Mouse (Mus musculus) heart, postnatal 0 days (tissue): ENCODE data around the gene Hoxb4. TPM values are rescaled to one million over a fixed set of nuclear protein-coding genes. Genes with fewer than 3 reads are reported as not detected.

Experiments
- ATAC-seq: fragments of 200-750 bp; cut with Nextera tagmentation; 2 replicates; pipeline ENCODE4 v1.8.0; 2017; ENCODE audit warnings: low read depth, moderate number of reproducible peaks, moderate library complexity; ENCODE audit not compliant: insufficient read depth
- DNase-seq: peaks from one replicate; pipeline ENCODE4 v3.0.0-alpha.2; 2016; ENCODE audit warnings: low spot score
- H3K27ac ChIP-seq: fragments of 300-500 bp; sonication (generic); 2 replicates; pipeline ENCODE4 v1.5.1; 2014; ENCODE audit warnings: low read depth, mild to moderate bottlenecking
- H3K27me3 ChIP-seq: fragments of 300-500 bp; sonication (generic); 2 replicates; pipeline ENCODE4 v1.6.1; 2014; ENCODE audit warnings: low read length, mixed read lengths; ENCODE audit not compliant: control insufficient read depth, insufficient read depth
- H3K36me3 ChIP-seq: fragments of 300-500 bp; sonication (generic); replicated peaks from 2 replicates; pipeline ENCODE4 v1.6.1; 2014; ENCODE audit warnings: low read length, mixed read lengths; ENCODE audit not compliant: control insufficient read depth, insufficient read depth
- H3K4me1 ChIP-seq: fragments of 300-500 bp; sonication (generic); 2 replicates; pipeline ENCODE4 v1.6.1; 2014; ENCODE audit warnings: antibody characterized with exemption; ENCODE audit not compliant: control insufficient read depth, insufficient read depth
- H3K4me2 ChIP-seq: fragments of 300-500 bp; sonication (generic); 2 replicates; pipeline ENCODE4 v1.6.1; 2014; ENCODE audit warnings: low read depth, mild to moderate bottlenecking, low read length, moderate library complexity
- H3K4me3 ChIP-seq: fragments of 300-500 bp; sonication (generic); 2 replicates; pipeline ENCODE4 v1.5.1; 2014; ENCODE audit warnings: low read depth, low read length
- H3K9ac ChIP-seq: fragments of 300-500 bp; sonication (generic); replicated peaks from 2 replicates; pipeline ENCODE4 v1.6.1; 2014; ENCODE audit warnings: low read depth, low read length, mixed read lengths
- H3K9me3 ChIP-seq: fragments of 300-500 bp; sonication (generic); replicated peaks from 2 replicates; pipeline ENCODE4 v1.6.1; 2016; ENCODE audit warnings: low read length; ENCODE audit not compliant: control insufficient read depth
- CTCF ChIP-seq: IDR thresholded peaks from 2 replicates; pipeline ENCODE4 v1.5.1; 2016; ENCODE audit warnings: antibody characterized with exemption, control low read depth, low read depth
- EP300 ChIP-seq: IDR thresholded peaks from 2 replicates; pipeline ENCODE4 v1.6.1; 2016; ENCODE audit warnings: antibody characterized with exemption, low read depth
- WGBS: fragments of 180-500 bp; shearing (Covaris S2); extraction: QIAGEN DNeasy Blood & Tissue Kit; methylation state at CpG from one replicate; pipeline ENCODE4 v1.1.7; 2014; 5-methylcytosine and 5-hydroxymethylcytosine counted together
- polyA plus RNA-seq: library from polyadenylated mRNA; unstranded; fragments of >200 nt; fragmentation: Nextera tagmentation; extraction: Ambion mirVana; gene quantifications from 2 replicates; pipeline ENCODE4 v1.2.1, GENCODE M21; 2015
- total RNA-seq: library from RNA; depleted of rRNA; stranded (reverse); fragments of >200 nt; gene quantifications from 2 replicates; pipeline ENCODE4 v1.2.3, GENCODE M21; 2014; ENCODE audit warnings: low replicate concordance

Gene Hoxb4
- total and polyA plus RNA-seq, 2 experiments from 2014 or later: 0.19 to 2.3 TPM

DNA sequence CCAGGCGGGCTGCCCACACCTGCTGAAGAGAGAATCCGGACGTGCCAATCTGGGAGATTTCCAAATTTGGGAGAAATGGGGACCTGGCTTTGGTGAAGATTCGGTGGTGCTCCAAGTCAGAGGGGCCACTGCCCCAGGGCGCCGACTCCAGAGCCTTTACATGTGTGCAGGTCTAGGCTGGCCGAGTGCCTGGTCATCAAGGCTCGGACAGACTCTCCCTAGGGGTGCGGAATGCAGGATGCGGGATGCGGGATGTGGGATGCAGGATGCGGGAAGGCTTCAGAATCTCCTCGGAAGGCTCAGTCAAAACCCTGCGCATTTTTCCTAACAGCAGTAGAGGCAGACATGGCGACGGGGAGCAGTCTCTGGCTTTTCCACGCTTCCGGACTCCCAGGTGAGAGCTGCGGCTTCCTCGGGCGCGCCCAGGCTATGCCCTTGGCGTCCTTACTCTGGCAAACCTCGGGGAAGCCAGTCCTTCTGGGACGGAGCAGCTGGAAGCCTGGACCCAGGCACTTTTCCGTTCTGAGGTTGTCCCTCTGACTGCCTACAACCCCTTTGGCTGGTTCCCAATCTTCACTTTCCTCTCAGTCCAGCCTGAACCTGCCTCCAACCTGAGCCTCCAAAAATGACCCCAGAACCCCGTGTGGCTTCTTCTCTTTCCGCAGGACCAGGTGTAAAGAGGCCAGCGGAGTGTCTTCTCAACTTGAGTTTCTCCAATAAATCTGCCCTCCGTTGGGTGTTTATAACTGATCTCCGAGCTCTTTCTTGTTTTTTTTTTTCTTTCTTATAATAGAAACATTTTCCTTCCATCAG is 38.4 kb upstream of the Hoxb4 start:
- no peaks in the 10 kb centered on the region for H3K4me1 ChIP-seq
- WGBS: 4% methylated on average over 31 of the region's 31 CpGs
- no peaks in the 10 kb centered on the region for H3K36me3 ChIP-seq
- no peak overlapping the region for H3K9ac ChIP-seq
- no peak overlapping the region for H3K27ac ChIP-seq
- ATAC-seq (no peak), DNase-seq (no peak)
- H3K4me2 ChIP-seq: no peak overlapping the region
- H3K4me3 ChIP-seq: no peak overlapping the region
- H3K27me3 ChIP-seq: peaks cover 100% of the 10 kb centered on the region
- H3K9me3 ChIP-seq: no peaks in the 10 kb centered on the region
- TF ChIP-seq EP300 (no peak), CTCF (no peak)

- DNase-seq: no peak
- Histone ChIP-seq H3K9me3 (no peaks in the 10 kb centered on the region), H3K4me3 (no peak overlapping the region), H3K36me3 (no peaks in the 10 kb centered on the region), H3K4me1 (no peaks in the 10 kb centered on the region), H3K9ac (no peak overlapping the region), H3K27me3 (peaks cover 100% of the 10 kb centered on the region), H3K4me2 (no peak overlapping the region), H3K27ac (no peak overlapping the region)
- ATAC-seq: no peak
- no peak for TF ChIP-seq CTCF
- TF ChIP-seq EP300: no peak
- WGBS: 20% methylated on average over 8 of the region's 8 CpGs
Observed at GRCm38 (mm10) chr11:96280399-96281378, 37.4 kb upstream of the Hoxb4 start.

- no peaks in the 10 kb centered on the region for H3K36me3 ChIP-seq
- TF ChIP-seq CTCF: no peak
- no peak for TF ChIP-seq EP300
- ATAC-seq (no peak), DNase-seq (no peak)
- peaks cover 100% of the 10 kb centered on the region for H3K27me3 ChIP-seq
- no peak overlapping the region for H3K4me3 ChIP-seq
- no peak overlapping the region for H3K9ac ChIP-seq
- H3K4me1 ChIP-seq: no peaks in the 10 kb centered on the region
- H3K4me2 ChIP-seq: no peak overlapping the region
- WGBS: 6% methylated on average over 18 of the region's 18 CpGs
- H3K27ac ChIP-seq: no peak overlapping the region
- H3K9me3 ChIP-seq: no peaks in the 10 kb centered on the region
Observed at GRCm38 (mm10) chr11:96281396-96281795, 36.7 kb upstream of the Hoxb4 start.

- Histone ChIP-seq H3K4me3 (peak within 1 kb of the TSS; percentile 9; the same call in 1 of the 2 replicates), H3K9ac (no peak within 1 kb of the TSS)
- 3% methylated on average over 27 of the region's 27 CpGs for WGBS
Observed at GRCm38 (mm10) chr11:96281855-96282570, 36.1 kb upstream of the Hoxb4 start, which contains the start of gene Hoxb8. TSS of gene Hoxb8 (plus strand) at chr11:96281905.

DNA sequence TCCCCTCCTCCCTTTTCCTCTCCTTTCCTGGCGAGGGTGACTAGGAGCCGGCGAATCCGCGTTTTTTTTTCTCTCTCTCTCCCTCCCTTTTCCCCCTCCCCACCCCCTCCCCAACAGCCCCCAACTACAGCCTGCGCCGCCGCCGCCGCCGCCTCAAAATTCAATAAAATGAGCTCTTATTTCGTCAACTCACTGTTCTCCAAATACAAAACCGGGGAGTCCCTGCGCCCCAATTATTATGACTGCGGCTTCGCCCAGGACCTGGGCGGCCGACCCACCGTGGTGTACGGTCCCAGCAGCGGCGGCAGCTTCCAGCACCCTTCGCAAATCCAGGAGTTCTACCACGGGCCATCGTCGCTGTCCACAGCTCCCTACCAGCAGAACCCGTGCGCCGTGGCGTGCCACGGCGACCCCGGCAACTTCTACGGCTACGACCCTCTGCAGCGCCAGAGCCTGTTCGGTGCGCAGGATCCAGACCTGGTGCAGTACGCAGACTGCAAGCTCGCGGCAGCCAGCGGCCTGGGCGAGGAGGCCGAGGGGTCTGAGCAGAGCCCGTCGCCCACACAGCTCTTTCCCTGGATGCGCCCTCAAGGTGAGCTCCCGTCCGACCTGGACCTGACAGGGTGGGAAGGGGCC is 35.2 kb upstream of the Hoxb4 start:
- H3K4me2 ChIP-seq: 0 out of 2 replicates have a peak overlapping the region, but pooled peaks have one; percentile 14
- H3K4me3 ChIP-seq: peak overlapping the region; percentile 9
- H3K9me3 ChIP-seq: no peaks in the 10 kb centered on the region
- H3K9ac ChIP-seq: no peak overlapping the region
- no peak for TF ChIP-seq EP300
- no peak for TF ChIP-seq CTCF
- H3K27ac ChIP-seq: no peak overlapping the region
- H3K27me3 ChIP-seq: peaks cover 100% of the 10 kb centered on the region
- no peak for DNase-seq
- ATAC-seq: no peak
- H3K36me3 ChIP-seq: no peaks in the 10 kb centered on the region
- no peaks in the 10 kb centered on the region for H3K4me1 ChIP-seq
- 1% methylated on average over 49 of the region's 49 CpGs for WGBS

More at GRCm38 (mm10) chr11:96281855-96282570, 36.1 kb upstream of the Hoxb4 start, which contains the start of gene Hoxb8:
- no peaks in the 10 kb centered on the region for H3K4me1 ChIP-seq
- no peak for ATAC-seq
- DNase-seq: no peak
- H3K9me3 ChIP-seq: no peaks in the 10 kb centered on the region
- TF ChIP-seq EP300 (no peak), CTCF (no peak)
- no peak within 1 kb of the TSS for H3K4me2 ChIP-seq
- no peak within 1 kb of the TSS for H3K27ac ChIP-seq
- H3K27me3 ChIP-seq: peaks cover 100% of the 10 kb centered on the region
- H3K36me3 ChIP-seq: no peaks in the 10 kb centered on the region
